Mouse (Mus musculus) stomach, postnatal 0 days (tissue): ENCODE data around the gene Capsl.

ENCODE experiments used
- CTCF ChIP-seq: IDR thresholded peaks from 2 replicates; pipeline ENCODE4 v1.5.1; 2016; ENCODE audit warnings: antibody characterized with exemption, low read depth, mild to moderate bottlenecking, moderate library complexity
- EP300 ChIP-seq: optimal IDR thresholded peaks from 2 replicates; pipeline ENCODE3; 2016; ENCODE audit warnings: antibody characterized with exemption

DNA sequence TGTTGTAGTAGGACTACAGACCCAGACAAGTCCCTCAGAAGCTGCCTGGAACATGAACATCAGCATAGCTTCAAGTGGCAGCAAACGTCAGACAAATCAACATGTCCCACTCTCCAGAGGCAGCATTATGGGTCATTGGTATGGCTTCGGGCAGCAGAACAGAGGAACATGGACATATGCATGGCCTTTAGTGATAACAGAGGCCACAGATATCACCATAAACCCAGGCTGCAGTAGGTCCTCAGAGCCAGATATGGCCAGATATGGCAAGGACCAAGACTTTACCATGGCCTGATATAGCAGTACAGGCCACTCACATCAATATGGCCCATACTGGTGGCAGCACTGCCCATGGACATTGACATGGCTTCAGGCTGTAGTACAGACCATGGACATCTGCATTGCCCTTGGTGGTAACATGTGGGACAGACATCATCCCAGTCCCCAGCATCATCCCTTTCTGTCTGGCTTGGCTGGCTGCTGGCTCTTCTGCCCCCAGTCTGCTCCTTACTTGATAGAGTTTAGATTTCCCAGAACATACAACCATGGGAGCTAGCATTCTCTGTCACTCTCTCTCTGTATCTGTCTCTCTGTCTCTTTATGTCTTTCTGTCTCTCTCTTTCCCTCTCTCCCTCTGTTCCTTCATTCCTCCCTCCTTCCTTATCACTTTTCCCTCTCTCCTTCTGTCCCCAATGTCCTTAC is 53.7 kb downstream of the Capsl start:
- TF ChIP-seq EP300 (no peak), CTCF (no peak)
